In the genomic region with DNA sequence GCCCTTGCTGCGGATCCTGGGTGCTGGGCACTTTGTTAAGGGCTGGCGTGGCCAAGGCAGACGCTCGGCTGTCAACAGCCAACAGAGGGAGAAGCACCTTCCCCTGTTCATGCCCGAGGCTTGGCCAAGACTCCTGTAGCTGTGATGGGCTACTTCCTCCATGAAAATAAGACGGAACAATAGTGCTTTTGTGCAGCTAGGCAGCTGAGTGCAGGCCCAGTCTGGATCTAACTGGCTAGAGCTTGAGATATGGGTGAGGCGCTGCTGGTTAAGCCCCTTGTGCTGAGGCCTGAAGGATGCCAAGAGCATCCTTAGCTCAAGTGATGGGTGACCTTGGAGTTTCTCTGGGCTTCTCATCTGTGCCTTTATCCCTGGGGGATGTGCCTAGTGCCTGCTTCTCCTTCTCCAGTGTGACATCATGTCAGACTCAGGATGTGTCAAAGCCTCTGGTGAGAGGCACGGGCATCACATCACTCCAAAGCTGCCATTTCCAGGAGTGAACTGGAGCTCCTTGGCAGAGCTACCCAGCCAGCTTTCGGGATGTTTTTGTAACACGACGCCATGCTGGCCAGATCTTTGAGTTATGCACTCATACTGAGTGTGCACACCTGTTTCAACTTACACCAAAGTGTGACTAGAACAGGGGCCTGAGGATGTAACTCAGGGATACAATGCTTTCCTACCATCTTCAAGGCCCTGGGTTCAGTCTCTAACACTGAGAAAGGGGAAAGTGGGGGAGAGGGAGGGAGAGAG, we compare ENCODE assay signal across 15 mouse cellular contexts.
DNase-seq lines count a peak whose midpoint lies in the region; ATAC-seq lines count a peak whose summit lies in the region.
"Had no signal": no experiment of that assay in that cellular context is flagged by ENCODE, and none has a peak within 500 bp of the region (broad histone marks: within the 10 kb centered on the region; RNA-seq: fewer than 3 reads in every experiment).

No protein-coding gene starts in this region.

- H3K4me3 ChIP-seq in hindbrain, embryonic 11.5 days (ENCODE audit: low read depth, low read length) = no peak overlapping the region
- H3K4me3 ChIP-seq in hindbrain, embryonic 16.5 days (ENCODE audit: low read length) = no peak overlapping the region
- no peak overlapping the region for H3K4me3 ChIP-seq in embryonic facial prominence, embryonic 14.5 days (ENCODE audit: low read depth, low read length)
- H3K4me3 ChIP-seq: liver, embryonic 15.5 days had no signal

- 58% methylated on average over 11 of the region's 11 CpGs for WGBS in hindbrain, embryonic 11.5 days
- 68% methylated on average over 11 of the region's 11 CpGs for WGBS in hindbrain, embryonic 16.5 days
- 33% methylated on average over 11 of the region's 11 CpGs for WGBS in embryonic facial prominence, embryonic 14.5 days

- no peaks in the 10 kb centered on the region for H3K9me3 ChIP-seq in hindbrain, embryonic 11.5 days (ENCODE audit: control insufficient read depth, low read length)
- no peaks in the 10 kb centered on the region for H3K9me3 ChIP-seq in hindbrain, embryonic 16.5 days (ENCODE audit: control insufficient read depth, low read length)
- no peaks in the 10 kb centered on the region for H3K9me3 ChIP-seq in embryonic facial prominence, embryonic 14.5 days (ENCODE audit: control insufficient read depth, low read length)
- H3K9me3 ChIP-seq: liver, embryonic 15.5 days had no signal

- H3K27ac ChIP-seq in hindbrain, embryonic 11.5 days (ENCODE audit: low read depth, low read length) = no peak overlapping the region
- H3K27ac ChIP-seq in hindbrain, embryonic 16.5 days (ENCODE audit: low read depth, low read length) = no peak overlapping the region
- H3K27ac ChIP-seq in embryonic facial prominence, embryonic 14.5 days (replicated peaks; ENCODE audit: low read depth, low read length) = 0 out of 2 replicates have a peak overlapping the region, but pooled peaks have one; percentile 24
- H3K27ac ChIP-seq: liver, embryonic 15.5 days had no signal

- no peak overlapping the region for H3K4me2 ChIP-seq in hindbrain, embryonic 11.5 days (replicated peaks; ENCODE audit: low read depth, low read length)
- no peak overlapping the region for H3K4me2 ChIP-seq in hindbrain, embryonic 16.5 days (ENCODE audit: low read length)
- no peak overlapping the region for H3K4me2 ChIP-seq in embryonic facial prominence, embryonic 14.5 days (ENCODE audit: low read depth, low read length)
- H3K4me2 ChIP-seq: liver, embryonic 15.5 days had no signal

- H3K4me1 ChIP-seq in hindbrain, embryonic 11.5 days (replicated peaks; ENCODE audit: control insufficient read depth, insufficient read depth, low read length) = no peaks in the 10 kb centered on the region
- no peaks in the 10 kb centered on the region for H3K4me1 ChIP-seq in hindbrain, embryonic 16.5 days (ENCODE audit: control insufficient read depth, insufficient read depth, low read depth, low read length)
- peaks cover 8% of the 10 kb centered on the region for H3K4me1 ChIP-seq in embryonic facial prominence, embryonic 14.5 days (ENCODE audit: control insufficient read depth, insufficient read depth, low read length)
- H3K4me1 ChIP-seq: liver, embryonic 15.5 days had no signal

- no peaks in the 10 kb centered on the region for H3K27me3 ChIP-seq in hindbrain, embryonic 11.5 days (ENCODE audit: control insufficient read depth, insufficient read depth, low read length)
- no peaks in the 10 kb centered on the region for H3K27me3 ChIP-seq in hindbrain, embryonic 16.5 days (replicated peaks; ENCODE audit: control insufficient read depth, insufficient read depth, low read length)
- no peaks in the 10 kb centered on the region for H3K27me3 ChIP-seq in embryonic facial prominence, embryonic 14.5 days (replicated peaks; ENCODE audit: control insufficient read depth, insufficient read depth, low read length)
- H3K27me3 ChIP-seq: liver, embryonic 15.5 days had no signal

- H3K36me3 ChIP-seq in hindbrain, embryonic 11.5 days (ENCODE audit: control insufficient read depth, insufficient read depth, low read length) = no peaks in the 10 kb centered on the region
- no peaks in the 10 kb centered on the region for H3K36me3 ChIP-seq in hindbrain, embryonic 16.5 days (ENCODE audit: control insufficient read depth, insufficient read depth, low read length)
- H3K36me3 ChIP-seq in embryonic facial prominence, embryonic 14.5 days (ENCODE audit: control insufficient read depth, insufficient read depth, low read length) = no peaks in the 10 kb centered on the region
- H3K36me3 ChIP-seq: liver, embryonic 15.5 days had no signal

- peak; percentile 18 for DNase-seq in hindbrain, embryonic 11.5 days (ENCODE audit: low spot score)
- peak; percentile 98 for DNase-seq in ES-CJ7 (ENCODE audit: low read depth, low spot score)
- DNase-seq in R1 (ENCODE audit: low read depth, low spot score) = peak; percentile 90
- DNase-seq in embryonic facial prominence, embryonic 14.5 days (ENCODE audit: low spot score) = peak; percentile 62
- no peak for DNase-seq in layer of hippocampus, adult 9-10 months (ENCODE audit: low spot score)
- DNase-seq: cerebellum, adult 11-12 months; heart, adult 11 months; heart, postnatal 4 days; kidney, adult 11 months; right cerebral cortex, postnatal 25 days; thymus, postnatal 4 days had no signal

- ATAC-seq in hindbrain, embryonic 11.5 days (ENCODE audit: low FRiP score) = no peak
- ATAC-seq in hindbrain, embryonic 16.5 days = no peak
- ATAC-seq in embryonic facial prominence, embryonic 14.5 days (ENCODE audit: low read depth) = peak; percentile 72; the same call in 1 of the 2 replicates
- ATAC-seq in frontal cortex, adult (ENCODE audit: low TSS enrichment) = no peak
- ATAC-seq: CD4-positive, CD25-positive, alpha-beta regulatory T cell, adult 4 months had no signal

- no peak overlapping the region for H3K9ac ChIP-seq in hindbrain, embryonic 11.5 days (ENCODE audit: low read depth, low read length)
- H3K9ac ChIP-seq in hindbrain, embryonic 16.5 days (ENCODE audit: low read depth, low read length) = no peak overlapping the region
- H3K9ac ChIP-seq in embryonic facial prominence, embryonic 14.5 days (ENCODE audit: low read depth, low read length) = no peak overlapping the region
- H3K9ac ChIP-seq: liver, embryonic 15.5 days had no signal
